Mouse (Mus musculus): ENCODE results near the gene Hes2. TPM values are rescaled to one million over a fixed set of nuclear protein-coding genes. Genes with fewer than 3 reads are reported as not detected.

The Hes2 gene
- total RNA-seq, 2 experiments from 2014 or later: not detected

GRCm38 (mm10) chr4:152184353-152185035 is 25.8 kb downstream of the Hes2 start:
- peak in 1 of 2 experiments; percentile 35 for DNase-seq (ENCODE audit: low spot score in 2 of 2)

- DNase-seq (ENCODE audit: low spot score in 2 of 2): no peak
Observed at GRCm38 (mm10) chr4:152185137-152185509, 26.5 kb downstream of the Hes2 start.

GRCm38 (mm10) chr4:152185510-152186204 is 27.0 kb downstream of the Hes2 start:
- DNase-seq (ENCODE audit: low spot score in 2 of 2): no peak

GRCm38 (mm10) chr4:152186205-152187082 is 27.8 kb downstream of the Hes2 start:
- no peak for DNase-seq (ENCODE audit: low spot score in 2 of 2)

- DNase-seq (ENCODE audit: low spot score in 2 of 2): no peak
Observed at GRCm38 (mm10) chr4:152187142-152187541, 28.5 kb downstream of the Hes2 start.

- no peak for DNase-seq (ENCODE audit: low spot score in 2 of 2)
Observed at GRCm38 (mm10) chr4:152188651-152189050, 30.0 kb downstream of the Hes2 start.

- DNase-seq (ENCODE audit: low spot score in 2 of 2): no peak
Observed at GRCm38 (mm10) chr4:152189071-152189470, 30.4 kb downstream of the Hes2 start.

GRCm38 (mm10) chr4:152189691-152190090 is 31.0 kb downstream of the Hes2 start:
- DNase-seq (ENCODE audit: low spot score in 2 of 2): no peak

GRCm38 (mm10) chr4:152190096-152190653 is 31.5 kb downstream of the Hes2 start:
- DNase-seq (ENCODE audit: low spot score in 2 of 2): no peak

GRCm38 (mm10) chr4:152190701-152191100 is 32.0 kb downstream of the Hes2 start:
- no peak for DNase-seq (ENCODE audit: low spot score in 2 of 2)

GRCm38 (mm10) chr4:152192569-152192968 is 33.9 kb downstream of the Hes2 start:
- no peak for DNase-seq (ENCODE audit: low spot score in 2 of 2)

GRCm38 (mm10) chr4:152194476-152195175 is 36.0 kb downstream of the Hes2 start:
- DNase-seq (ENCODE audit: low spot score in 2 of 2): no peak

GRCm38 (mm10) chr4:152196276-152196675 is 37.6 kb downstream of the Hes2 start:
- DNase-seq (ENCODE audit: low spot score in 2 of 2): no peak

- DNase-seq (ENCODE audit: low spot score in 2 of 2): no peak
Observed at GRCm38 (mm10) chr4:152197545-152197944, 38.9 kb downstream of the Hes2 start.

- DNase-seq (ENCODE audit: low spot score in 2 of 2): no peak
Observed at GRCm38 (mm10) chr4:152199617-152200016, 41.0 kb downstream of the Hes2 start.

- no peak for DNase-seq (ENCODE audit: low spot score in 2 of 2)
Observed at GRCm38 (mm10) chr4:152201492-152201891, 42.8 kb downstream of the Hes2 start.

- no peak for DNase-seq (ENCODE audit: low spot score in 2 of 2)
Observed at GRCm38 (mm10) chr4:152202418-152202817, 43.8 kb downstream of the Hes2 start.

- peak; percentile 46 to 61 for DNase-seq (ENCODE audit: low spot score in 2 of 2)
Observed at GRCm38 (mm10) chr4:152202905-152203304, 44.2 kb downstream of the Hes2 start.

- no peak for DNase-seq (ENCODE audit: low spot score in 2 of 2)
Observed at GRCm38 (mm10) chr4:152204663-152205062, 46.0 kb downstream of the Hes2 start.

- no peak for DNase-seq (ENCODE audit: low spot score in 2 of 2)
Observed at GRCm38 (mm10) chr4:152206199-152206598, 47.5 kb downstream of the Hes2 start.

- no peak for DNase-seq (ENCODE audit: low spot score in 2 of 2)
Observed at GRCm38 (mm10) chr4:152209623-152210022, 51.0 kb downstream of the Hes2 start.
